Mouse (Mus musculus): ENCODE measurements around the gene Gm21985. TPM values are rescaled to one million over a fixed set of nuclear protein-coding genes. Genes with fewer than 3 reads are reported as not detected.
"Not testable (repeated sequence)": the region's sequence is repeated elsewhere in the genome, so short reads cannot be mapped to it uniquely, and the experiment has no call there.

The Gm21985 gene
- polyA plus RNA-seq, 1 experiment: not detected

GRCm38 (mm10) chr2:112448510-112449059 is 182.5 kb downstream of the Gm21985 start:
- Histone ChIP-seq H3K36me3 (ENCODE audit: control insufficient read depth, insufficient read depth) (no peaks in the 10 kb centered on the region), H3K4me3 (no peak overlapping the region), H3K27me3 (ENCODE audit: control insufficient read depth, insufficient read depth, insufficient read length) (no peaks in the 10 kb centered on the region), H3K79me2 (ENCODE audit: control insufficient read depth, insufficient read depth) (no peaks in the 10 kb centered on the region), H3ac (ENCODE audit: control insufficient read depth, insufficient read length) (no peak overlapping the region), H3K4me2 (ENCODE audit: low read depth) (no peak overlapping the region)
- TF ChIP-seq REST (IDR thresholded peaks at IDR 0.05; ENCODE audit: insufficient read depth, insufficient read length) (no peak), POLR2AphosphoS2 (IDR thresholded peaks at IDR 0.05; ENCODE audit: insufficient read length, low read depth) (no peak), POLR2A (IDR thresholded peaks at IDR 0.05; ENCODE audit: insufficient read length, low read depth) (no peak), CEBPB (IDR thresholded peaks at IDR 0.05; ENCODE audit: insufficient read depth, poor library complexity, severe bottlenecking) (no peak), SRF (IDR thresholded peaks at IDR 0.05; ENCODE audit: control insufficient read depth, insufficient read length, low read depth) (no peak), MYOG (IDR thresholded peaks at IDR 0.05; ENCODE audit: control insufficient read depth in 1 of 3, insufficient read depth in 1 of 3, insufficient read length in 2 of 3, low read depth in 2 of 3) (no peak), E2F4 (IDR thresholded peaks at IDR 0.05; ENCODE audit: insufficient read depth) (no peak), USF1 (IDR thresholded peaks at IDR 0.05; ENCODE audit: low read depth) (no peak), TCF3 (IDR thresholded peaks at IDR 0.05; ENCODE audit: insufficient read length, low read depth) (no peak), TCF12 (IDR thresholded peaks at IDR 0.05; ENCODE audit: insufficient read depth, poor library complexity, severe bottlenecking) (no peak), MYOD1 (IDR thresholded peaks at IDR 0.05; ENCODE audit: control insufficient read depth in 1 of 3, insufficient read length in 2 of 3, low read depth in 2 of 3) (no peak), MAX (IDR thresholded peaks at IDR 0.05; ENCODE audit: low read depth) (no peak)

DNA sequence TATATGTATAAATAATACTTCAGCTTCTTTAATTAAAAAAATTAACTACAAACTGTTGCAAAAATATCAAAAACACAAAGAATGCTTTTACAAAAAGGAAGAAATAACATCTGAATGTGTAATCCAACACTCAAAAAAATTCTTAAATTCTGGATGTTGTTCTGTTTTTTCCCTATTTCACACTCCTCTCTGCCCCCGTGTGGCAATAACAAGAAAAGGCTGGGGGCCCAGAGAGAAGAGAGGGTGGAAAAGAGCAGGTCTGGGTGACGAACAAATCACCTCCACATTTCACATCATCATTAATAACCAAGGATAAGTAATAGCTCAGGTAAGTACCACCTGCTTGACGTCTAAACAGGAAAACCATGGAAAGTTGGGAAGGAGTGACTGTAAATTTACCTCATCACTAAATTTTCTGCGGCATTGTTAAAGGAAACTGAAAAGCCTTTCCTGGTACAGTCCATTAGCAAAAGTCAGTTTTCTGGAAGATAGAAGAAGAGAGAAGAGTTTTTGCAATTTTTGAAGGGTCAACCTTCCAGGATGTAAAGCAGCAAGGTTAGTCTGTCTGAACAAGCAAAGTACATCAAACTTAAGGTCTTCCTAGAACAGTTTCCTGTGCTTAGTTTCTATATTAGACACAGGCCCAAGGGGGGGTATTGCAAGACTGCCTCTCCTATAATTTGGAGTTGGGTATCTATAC is 183.6 kb downstream of the Gm21985 start:
- TF ChIP-seq POLR2AphosphoS2 (IDR thresholded peaks at IDR 0.05; ENCODE audit: insufficient read length, low read depth): no peak
- TF ChIP-seq MAX (IDR thresholded peaks at IDR 0.05; ENCODE audit: low read depth): no peak
- TF ChIP-seq SRF (IDR thresholded peaks at IDR 0.05; ENCODE audit: control insufficient read depth, insufficient read length, low read depth): no peak
- TF ChIP-seq TCF12 (IDR thresholded peaks at IDR 0.05; ENCODE audit: insufficient read depth, poor library complexity, severe bottlenecking): no peak
- no peak for TF ChIP-seq TCF3 (IDR thresholded peaks at IDR 0.05; ENCODE audit: insufficient read length, low read depth)
- no peak for TF ChIP-seq USF1 (IDR thresholded peaks at IDR 0.05; ENCODE audit: low read depth)
- TF ChIP-seq E2F4 (IDR thresholded peaks at IDR 0.05; ENCODE audit: insufficient read depth): no peak
- no peak for TF ChIP-seq REST (IDR thresholded peaks at IDR 0.05; ENCODE audit: insufficient read depth, insufficient read length)
- no peak for TF ChIP-seq CEBPB (IDR thresholded peaks at IDR 0.05; ENCODE audit: insufficient read depth, poor library complexity, severe bottlenecking)
- TF ChIP-seq MYOG (IDR thresholded peaks at IDR 0.05; ENCODE audit: control insufficient read depth in 1 of 3, insufficient read depth in 1 of 3, insufficient read length in 2 of 3, low read depth in 2 of 3): no peak
- no peak for TF ChIP-seq POLR2A (IDR thresholded peaks at IDR 0.05; ENCODE audit: insufficient read length, low read depth)
- no peak for TF ChIP-seq MYOD1 (IDR thresholded peaks at IDR 0.05; ENCODE audit: control insufficient read depth in 1 of 3, insufficient read length in 2 of 3, low read depth in 2 of 3)
- no peak overlapping the region for H3ac ChIP-seq (ENCODE audit: control insufficient read depth, insufficient read length)
- H3K4me3 ChIP-seq: no peak overlapping the region
- no peaks in the 10 kb centered on the region for H3K79me2 ChIP-seq (ENCODE audit: control insufficient read depth, insufficient read depth)
- no peak overlapping the region for H3K4me2 ChIP-seq (ENCODE audit: low read depth)
- H3K27me3 ChIP-seq (ENCODE audit: control insufficient read depth, insufficient read depth, insufficient read length): no peaks in the 10 kb centered on the region
- no peaks in the 10 kb centered on the region for H3K36me3 ChIP-seq (ENCODE audit: control insufficient read depth, insufficient read depth)

GRCm38 (mm10) chr2:112452513-112452912 is 186.4 kb downstream of the Gm21985 start:
- not testable (repeated sequence) for H3K36me3 ChIP-seq (ENCODE audit: control insufficient read depth, insufficient read depth); H3K4me3 ChIP-seq; H3K4me2 ChIP-seq (ENCODE audit: low read depth); H3ac ChIP-seq (ENCODE audit: control insufficient read depth, insufficient read length); H3K27me3 ChIP-seq (ENCODE audit: control insufficient read depth, insufficient read depth, insufficient read length)
- peaks cover 28% of the 10 kb centered on the region for H3K79me2 ChIP-seq (ENCODE audit: control insufficient read depth, insufficient read depth)

GRCm38 (mm10) chr2:112454125-112454861 is 188.2 kb downstream of the Gm21985 start:
- H3ac ChIP-seq (ENCODE audit: control insufficient read depth, insufficient read length): peak overlapping the region; percentile 79
- peak overlapping the region; percentile 85 for H3K4me2 ChIP-seq (ENCODE audit: low read depth)
- peaks cover 43% of the 10 kb centered on the region for H3K79me2 ChIP-seq (ENCODE audit: control insufficient read depth, insufficient read depth)
- H3K36me3 ChIP-seq (ENCODE audit: control insufficient read depth, insufficient read depth): no peaks in the 10 kb centered on the region
- peak overlapping the region; percentile 88 for H3K4me3 ChIP-seq
- H3K27me3 ChIP-seq (ENCODE audit: control insufficient read depth, insufficient read depth, insufficient read length): no peaks in the 10 kb centered on the region
- TF ChIP-seq MYOG (IDR thresholded peaks at IDR 0.05; ENCODE audit: control insufficient read depth in 1 of 3, insufficient read depth in 1 of 3, insufficient read length in 2 of 3, low read depth in 2 of 3): no peak
- no peak for TF ChIP-seq POLR2A (IDR thresholded peaks at IDR 0.05; ENCODE audit: insufficient read length, low read depth)
- TF ChIP-seq USF1 (IDR thresholded peaks at IDR 0.05; ENCODE audit: low read depth): no peak

Data from myocyte (in vitro differentiated cells).